Mouse (Mus musculus): ENCODE measurements around the gene Angptl2. TPM values are rescaled to one million over a fixed set of nuclear protein-coding genes. Genes with fewer than 3 reads are reported as not detected.

Angptl2 gene
- polyA plus RNA-seq, 1 experiment from 2014 or later = 31.5 TPM

GRCm38 (mm10) chr2:33220246-33220645, 4.4 kb downstream of the Angptl2 start:
- peaks cover 47% of the 10 kb centered on the region for H3K4me1 ChIP-seq
- no peak overlapping the region for H3K27ac ChIP-seq (replicated peaks)
- no peak overlapping the region for H3K4me3 ChIP-seq
- ATAC-seq (ENCODE audit: low FRiP score, low read depth) = no peak
- H3K4me2 ChIP-seq (replicated peaks) = no peak overlapping the region
- H3K9ac ChIP-seq (replicated peaks) = no peak overlapping the region
- H3K9me3 ChIP-seq = no peaks in the 10 kb centered on the region
- 82% methylated on average over 6 of the region's 6 CpGs for WGBS
- H3K27me3 ChIP-seq = no peaks in the 10 kb centered on the region
- 0 out of 2 replicates have a peak, but pooled peaks cover 10% of the 10 kb centered on the region for H3K36me3 ChIP-seq

- ATAC-seq (ENCODE audit: low FRiP score, low read depth) = no peak
- H3K4me1 ChIP-seq = peaks cover 41% of the 10 kb centered on the region
These were observed 4.9 kb downstream of the Angptl2 start for GRCm38 (mm10) chr2:33220674-33221338.

GRCm38 (mm10) chr2:33221339-33221900, 5.6 kb downstream of the Angptl2 start:
- Histone ChIP-seq H3K27me3 (no peaks in the 10 kb centered on the region), H3K27ac (replicated peaks) (no peak overlapping the region), H3K9ac (replicated peaks) (no peak overlapping the region), H3K4me1 (peaks cover 35% of the 10 kb centered on the region), H3K4me2 (replicated peaks) (no peak overlapping the region), H3K4me3 (no peak overlapping the region), H3K36me3 (0 out of 2 replicates have a peak, but pooled peaks cover 10% of the 10 kb centered on the region), H3K9me3 (no peaks in the 10 kb centered on the region)
- ATAC-seq (ENCODE audit: low FRiP score, low read depth) = no peak
- WGBS = 90% methylated on average over 11 of the region's 11 CpGs

More at GRCm38 (mm10) chr2:33220674-33221338, 4.9 kb downstream of the Angptl2 start:
- no peak overlapping the region for H3K4me3 ChIP-seq
- H3K9ac ChIP-seq (replicated peaks) = no peak overlapping the region
- H3K36me3 ChIP-seq = 0 out of 2 replicates have a peak, but pooled peaks cover 10% of the 10 kb centered on the region
- H3K9me3 ChIP-seq = no peaks in the 10 kb centered on the region
- no peak overlapping the region for H3K4me2 ChIP-seq (replicated peaks)
- no peak overlapping the region for H3K27ac ChIP-seq (replicated peaks)
- 92% methylated on average over 10 of the region's 10 CpGs for WGBS
- no peaks in the 10 kb centered on the region for H3K27me3 ChIP-seq

- no peak overlapping the region for H3K4me2 ChIP-seq (replicated peaks)
- H3K9me3 ChIP-seq = no peaks in the 10 kb centered on the region
- 0 out of 2 replicates have a peak, but pooled peaks cover 10% of the 10 kb centered on the region for H3K36me3 ChIP-seq
- no peak for ATAC-seq (ENCODE audit: low FRiP score, low read depth)
- H3K4me1 ChIP-seq = peaks cover 30% of the 10 kb centered on the region
- no peaks in the 10 kb centered on the region for H3K27me3 ChIP-seq
- H3K27ac ChIP-seq (replicated peaks) = no peak overlapping the region
- no peak overlapping the region for H3K9ac ChIP-seq (replicated peaks)
- H3K4me3 ChIP-seq = no peak overlapping the region
- 85% methylated on average over 6 of the region's 6 CpGs for WGBS
These were observed 6.6 kb downstream of the Angptl2 start for GRCm38 (mm10) chr2:33222480-33222879.

- H3K9ac ChIP-seq (replicated peaks) = no peak overlapping the region
- H3K4me1 ChIP-seq = peaks cover 21% of the 10 kb centered on the region
- H3K27me3 ChIP-seq = no peaks in the 10 kb centered on the region
- no peak overlapping the region for H3K4me2 ChIP-seq (replicated peaks)
- H3K4me3 ChIP-seq = no peak overlapping the region
- WGBS = 72% methylated on average over 10 of the region's 10 CpGs
- H3K27ac ChIP-seq (replicated peaks) = no peak overlapping the region
- H3K9me3 ChIP-seq = no peaks in the 10 kb centered on the region
- no peak for ATAC-seq (ENCODE audit: low FRiP score, low read depth)
- H3K36me3 ChIP-seq = peaks cover 20% of the 10 kb centered on the region; the same call in 1 of the 2 replicates
These were observed 7.9 kb downstream of the Angptl2 start for GRCm38 (mm10) chr2:33223656-33224358.

GRCm38 (mm10) chr2:33225921-33226320, 10.1 kb downstream of the Angptl2 start:
- no peak overlapping the region for H3K4me2 ChIP-seq (replicated peaks)
- H3K27ac ChIP-seq (replicated peaks) = no peak overlapping the region
- WGBS = 94% methylated on average over 7 of the region's 7 CpGs
- H3K27me3 ChIP-seq = no peaks in the 10 kb centered on the region
- no peak overlapping the region for H3K9ac ChIP-seq (replicated peaks)
- H3K4me1 ChIP-seq = peaks cover 6% of the 10 kb centered on the region; the same call in 1 of the 2 replicates
- no peak for ATAC-seq (ENCODE audit: low FRiP score, low read depth)
- H3K36me3 ChIP-seq = peaks cover 22% of the 10 kb centered on the region
- H3K9me3 ChIP-seq = no peaks in the 10 kb centered on the region
- no peak overlapping the region for H3K4me3 ChIP-seq

GRCm38 (mm10) chr2:33228077-33228476, 12.2 kb downstream of the Angptl2 start:
- no peaks in the 10 kb centered on the region for H3K9me3 ChIP-seq
- H3K9ac ChIP-seq (replicated peaks) = no peak overlapping the region
- no peak for ATAC-seq (ENCODE audit: low FRiP score, low read depth)
- no peak overlapping the region for H3K4me2 ChIP-seq (replicated peaks)
- H3K4me1 ChIP-seq = peaks cover 11% of the 10 kb centered on the region; the same call in 1 of the 2 replicates
- H3K4me3 ChIP-seq = no peak overlapping the region
- peaks cover 24% of the 10 kb centered on the region for H3K36me3 ChIP-seq
- H3K27me3 ChIP-seq = no peaks in the 10 kb centered on the region
- 93% methylated on average over 11 of the region's 11 CpGs for WGBS
- H3K27ac ChIP-seq (replicated peaks) = no peak overlapping the region

- Histone ChIP-seq H3K36me3 (peaks cover 24% of the 10 kb centered on the region), H3K9ac (replicated peaks) (no peak overlapping the region), H3K9me3 (no peaks in the 10 kb centered on the region), H3K27ac (replicated peaks) (no peak overlapping the region), H3K4me1 (peaks cover 11% of the 10 kb centered on the region; the same call in 1 of the 2 replicates), H3K4me3 (no peak overlapping the region), H3K27me3 (no peaks in the 10 kb centered on the region), H3K4me2 (replicated peaks) (no peak overlapping the region)
- WGBS = 98% methylated on average over 15 of the region's 15 CpGs
- ATAC-seq (ENCODE audit: low FRiP score, low read depth) = no peak
These were observed 12.7 kb downstream of the Angptl2 start for GRCm38 (mm10) chr2:33228551-33228950.

- peaks cover 19% of the 10 kb centered on the region for H3K36me3 ChIP-seq
- no peak for ATAC-seq (ENCODE audit: low FRiP score, low read depth)
- H3K27me3 ChIP-seq = no peaks in the 10 kb centered on the region
- H3K4me3 ChIP-seq = no peak overlapping the region
- H3K9me3 ChIP-seq = no peaks in the 10 kb centered on the region
- peaks cover 11% of the 10 kb centered on the region; the same call in 1 of the 2 replicates for H3K4me1 ChIP-seq
- no peak overlapping the region for H3K4me2 ChIP-seq (replicated peaks)
- no peak overlapping the region for H3K9ac ChIP-seq (replicated peaks)
- H3K27ac ChIP-seq (replicated peaks) = no peak overlapping the region
- 80% methylated on average over 10 of the region's 10 CpGs for WGBS
These were observed 14.8 kb downstream of the Angptl2 start for GRCm38 (mm10) chr2:33230701-33231100.

GRCm38 (mm10) chr2:33231788-33232187, 15.9 kb downstream of the Angptl2 start:
- no peak for ATAC-seq (ENCODE audit: low FRiP score, low read depth)
- Histone ChIP-seq H3K36me3 (peaks cover 19% of the 10 kb centered on the region), H3K9me3 (no peaks in the 10 kb centered on the region), H3K27me3 (no peaks in the 10 kb centered on the region), H3K4me2 (replicated peaks) (no peak overlapping the region), H3K4me3 (no peak overlapping the region), H3K4me1 (peaks cover 9% of the 10 kb centered on the region; the same call in 1 of the 2 replicates), H3K27ac (replicated peaks) (no peak overlapping the region), H3K9ac (replicated peaks) (no peak overlapping the region)
- WGBS = 39% methylated on average over 2 of the region's 2 CpGs

GRCm38 (mm10) chr2:33232782-33233570, 17.1 kb downstream of the Angptl2 start:
- 77% methylated on average over 6 of the region's 6 CpGs for WGBS
- H3K4me1 ChIP-seq = peaks cover 8% of the 10 kb centered on the region; the same call in 1 of the 2 replicates
- H3K36me3 ChIP-seq = peaks cover 18% of the 10 kb centered on the region
- no peak for ATAC-seq (ENCODE audit: low FRiP score, low read depth)
- no peaks in the 10 kb centered on the region for H3K27me3 ChIP-seq
- H3K4me3 ChIP-seq = no peak overlapping the region
- H3K9ac ChIP-seq (replicated peaks) = no peak overlapping the region
- H3K27ac ChIP-seq (replicated peaks) = no peak overlapping the region
- H3K9me3 ChIP-seq = no peaks in the 10 kb centered on the region
- no peak overlapping the region for H3K4me2 ChIP-seq (replicated peaks)
